Mouse (Mus musculus) cerebellum, adult 11-12 months (tissue): ENCODE data around the gene March6.

Source experiments
- DNase-seq: peaks from one replicate; pipeline ENCODE4 v3.0.0; 2022

The March6 gene

GRCm38 (mm10) chr15:31453098-31453916 is 77.5 kb downstream of the March6 start, which contains the start of gene Ropn1l:
TSS of gene Ropn1l (minus strand) at chr15:31453737.
- peak; percentile 87 for DNase-seq

- DNase-seq: no peak
Observed at GRCm38 (mm10) chr15:31452336-31453097, 78.3 kb downstream of the March6 start.

GRCm38 (mm10) chr15:31449772-31450171 is 81.1 kb downstream of the March6 start:
- DNase-seq: no peak

DNA sequence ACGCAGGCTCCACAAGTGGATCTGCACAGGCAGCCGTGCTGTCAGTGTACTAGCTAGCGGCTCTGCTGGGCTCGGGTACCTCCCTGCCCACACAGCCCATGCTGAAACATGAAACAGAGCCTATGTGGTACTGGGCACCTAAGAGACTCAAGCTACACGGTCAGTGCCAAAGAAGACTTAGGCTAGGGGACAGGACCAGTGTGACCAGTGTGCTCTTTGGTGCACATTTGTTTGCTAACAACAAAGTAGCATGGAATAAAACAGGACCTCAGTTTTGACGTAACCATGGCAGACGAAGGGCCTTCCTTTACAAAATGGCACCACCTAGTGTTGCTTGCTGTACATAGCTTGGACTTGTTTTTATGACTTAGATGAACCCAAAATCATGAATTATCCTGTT is 83.7 kb downstream of the March6 start:
- no peak for DNase-seq

- DNase-seq: no peak
Observed at GRCm38 (mm10) chr15:31442698-31443097, 88.2 kb downstream of the March6 start.

DNA sequence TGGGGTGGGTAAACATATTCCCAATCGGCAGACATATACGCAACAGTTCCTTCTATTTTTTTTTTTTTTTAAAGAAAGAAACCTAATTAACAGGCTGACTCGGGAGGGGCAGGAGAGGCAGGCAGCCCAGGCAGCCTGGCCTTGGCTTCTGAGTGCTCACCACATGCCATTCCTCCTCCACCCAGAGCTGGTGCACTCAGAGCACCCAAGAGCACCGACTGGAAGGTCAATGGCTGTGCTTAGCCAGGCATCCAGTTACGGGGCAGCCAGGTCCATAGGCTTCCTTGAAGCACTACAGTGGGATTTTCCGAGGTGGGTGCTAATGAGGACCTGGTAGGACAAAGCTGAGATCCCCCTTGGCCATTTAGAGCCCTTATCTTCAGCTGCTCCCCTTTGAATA is 88.9 kb downstream of the March6 start:
- no peak for DNase-seq

GRCm38 (mm10) chr15:31436811-31437210 is 94.0 kb downstream of the March6 start:
- no peak for DNase-seq

DNA sequence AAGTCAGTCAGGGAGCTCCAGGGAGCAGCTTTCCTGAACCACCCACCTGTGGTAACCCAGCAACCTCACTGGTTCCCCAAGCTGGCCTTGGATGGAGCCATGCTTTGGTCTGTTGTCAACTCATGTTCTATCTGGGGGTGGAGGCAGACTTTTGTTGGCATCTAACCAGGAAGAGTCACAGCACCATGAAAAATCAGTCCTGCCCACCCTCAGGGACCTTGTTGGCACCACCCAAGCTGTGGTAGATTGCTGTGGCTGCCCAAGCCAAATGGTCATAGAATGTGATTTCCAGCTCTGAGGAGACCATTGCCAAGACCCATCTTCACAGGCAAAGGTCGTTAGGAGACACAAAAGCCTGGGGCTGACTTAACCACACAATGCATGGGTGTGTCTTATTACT is 94.8 kb downstream of the March6 start:
- no peak for DNase-seq

DNA sequence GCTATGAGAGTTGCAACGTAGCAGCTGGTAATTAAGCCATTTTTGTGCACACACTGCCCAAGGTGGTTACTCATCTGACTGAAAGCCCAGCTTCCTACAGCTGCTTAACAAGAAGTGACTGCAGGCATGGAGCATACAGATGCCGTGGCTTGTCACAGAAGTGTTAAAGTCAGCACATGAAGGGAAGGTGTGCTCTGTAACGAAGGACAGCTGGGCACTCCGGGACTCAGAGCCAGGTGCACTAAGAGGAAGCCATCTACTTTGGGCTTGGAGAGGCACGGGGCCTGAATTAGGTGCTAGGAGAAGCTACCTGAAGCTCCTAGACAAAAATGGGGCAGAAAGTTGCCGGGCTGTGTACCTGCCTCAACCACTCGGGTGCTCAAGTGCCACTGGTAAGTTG is 97.1 kb downstream of the March6 start:
- no peak for DNase-seq

GRCm38 (mm10) chr15:31431847-31432246 is 99.0 kb downstream of the March6 start:
- no peak for DNase-seq

DNA sequence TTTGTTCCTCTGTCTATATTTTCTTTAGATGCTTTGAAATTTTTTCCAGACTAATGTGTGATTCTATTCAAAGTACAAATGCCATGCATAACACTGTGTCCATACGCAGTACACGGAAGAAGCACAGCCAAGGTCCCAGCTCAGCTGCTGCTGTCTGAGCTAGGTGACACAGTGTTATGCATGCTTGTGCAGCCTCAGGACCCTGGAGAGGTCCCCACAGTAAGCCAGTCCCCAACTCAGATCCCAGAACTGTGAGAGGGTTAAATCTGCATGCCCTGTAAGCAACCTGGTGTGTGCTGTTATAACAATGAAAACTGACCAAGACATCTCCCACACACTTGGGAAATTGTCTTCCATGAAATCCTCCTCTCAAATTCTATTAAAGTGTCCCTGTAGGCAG is 100.8 kb downstream of the March6 start:
- no peak for DNase-seq

GRCm38 (mm10) chr15:31429429-31429828 is 101.4 kb downstream of the March6 start:
- DNase-seq: no peak

DNA sequence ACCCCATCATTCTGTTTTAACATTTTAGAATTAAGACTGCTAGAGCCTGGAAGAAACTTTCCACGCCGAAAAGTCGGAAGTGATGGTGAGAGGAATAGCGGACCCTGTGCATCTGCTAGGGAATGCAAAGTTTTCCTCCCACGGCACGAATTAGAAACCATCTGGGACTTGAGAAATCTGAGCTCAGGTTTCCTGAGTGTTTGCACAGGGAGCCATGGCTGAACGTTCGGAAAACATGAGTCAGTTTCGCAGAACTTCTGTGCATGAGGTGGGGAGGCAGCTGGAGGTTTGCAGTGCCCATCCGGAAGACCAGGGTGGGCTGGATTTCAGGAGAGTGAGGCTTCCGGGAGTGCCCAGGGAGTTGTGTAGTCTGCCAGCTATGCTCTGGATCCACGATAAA is 102.3 kb downstream of the March6 start:
- no peak for DNase-seq

DNA sequence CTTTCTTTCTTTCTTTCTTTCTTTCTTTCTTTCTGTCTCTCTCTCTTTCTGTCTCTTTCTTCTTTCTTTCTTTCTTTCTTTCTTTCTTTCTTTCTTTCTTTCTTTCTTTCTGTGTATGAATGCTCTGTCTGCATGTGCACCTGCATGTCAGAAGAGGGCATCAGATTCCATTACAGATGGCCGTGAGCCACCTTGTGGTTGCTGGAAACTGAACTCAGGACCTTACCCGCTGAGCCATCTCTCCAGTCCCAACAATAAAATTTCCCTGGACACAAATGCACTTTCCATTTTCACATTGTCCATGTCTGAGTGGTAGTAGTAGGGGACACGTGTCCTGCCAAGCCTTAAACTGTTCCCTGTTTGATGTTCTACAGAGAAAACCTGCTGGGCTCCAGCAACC is 103.5 kb downstream of the March6 start:
- DNase-seq: no peak

- DNase-seq: no peak
Observed at GRCm38 (mm10) chr15:31426066-31426706, 104.7 kb downstream of the March6 start.

DNA sequence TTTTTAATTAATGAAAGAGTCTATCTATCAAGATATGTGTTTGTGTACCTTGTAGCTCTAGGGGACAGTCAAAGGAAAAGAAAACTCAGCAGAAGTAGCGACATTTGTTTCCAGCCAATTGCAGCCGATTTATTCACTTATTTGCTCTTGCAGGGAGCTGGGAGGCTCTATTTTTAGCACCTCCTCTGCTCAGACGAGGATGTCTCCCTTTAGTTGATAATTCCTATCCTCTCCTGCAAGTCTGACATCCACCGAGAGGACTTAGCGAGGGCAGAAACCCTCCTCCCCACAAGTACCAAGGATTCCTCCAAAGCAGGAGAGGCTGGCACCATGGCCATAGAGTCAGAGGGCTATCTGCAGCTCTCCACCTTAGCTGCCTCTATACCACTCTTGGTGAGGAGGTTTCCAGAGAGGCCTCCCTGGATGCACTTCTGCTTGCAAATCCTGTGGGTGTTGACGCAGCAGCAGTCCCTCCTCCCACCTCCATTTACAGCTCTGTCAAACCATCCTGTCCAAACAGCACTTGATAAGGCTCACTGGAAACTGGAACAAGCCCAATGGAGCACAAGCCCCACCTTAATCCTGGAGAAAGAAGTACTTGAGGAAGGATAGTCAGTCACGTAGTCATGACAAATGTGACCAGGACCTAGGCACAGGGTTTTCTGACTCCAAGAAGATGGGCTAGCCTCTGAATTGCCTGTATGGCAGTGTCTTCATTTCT is 108.0 kb downstream of the March6 start:
- no peak for DNase-seq

DNA sequence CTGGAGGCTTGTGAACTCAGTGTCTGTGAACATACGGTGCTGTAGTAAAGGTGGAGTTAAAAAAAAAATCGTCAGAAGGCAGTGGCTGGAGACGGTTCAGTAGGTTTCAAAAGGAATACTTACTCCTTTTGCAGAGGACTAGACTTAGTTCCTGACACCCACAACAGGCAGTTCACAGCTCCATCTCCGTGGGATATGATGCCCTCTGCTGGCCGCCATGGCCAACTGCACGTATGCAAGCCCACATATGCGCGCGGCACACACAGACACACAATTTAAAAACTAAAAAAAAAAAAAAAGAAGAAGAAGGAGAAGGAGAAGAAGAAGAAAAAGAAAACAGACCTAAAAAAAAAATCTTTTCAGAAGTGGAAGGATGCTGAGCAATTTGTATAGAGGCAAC is 111.8 kb downstream of the March6 start:
- DNase-seq: peak; percentile 29

DNA sequence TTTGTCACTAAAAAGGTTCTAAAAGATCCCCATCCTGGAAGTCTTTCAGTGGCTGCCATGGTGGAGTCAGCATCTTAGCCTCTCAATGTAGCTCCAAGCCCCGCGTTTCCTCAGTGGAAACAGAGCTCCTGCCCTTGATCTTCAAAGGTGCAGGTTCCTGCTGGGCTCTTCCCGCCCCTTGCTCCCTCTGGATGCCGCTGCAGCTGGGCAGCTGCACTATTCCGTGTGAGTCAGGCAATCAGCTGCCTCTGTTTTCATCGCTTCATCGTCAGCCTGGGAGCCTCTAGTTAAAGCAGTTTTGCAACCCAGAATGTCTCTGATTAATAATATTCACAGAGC is 112.2 kb downstream of the March6 start:
- DNase-seq: no peak

DNA sequence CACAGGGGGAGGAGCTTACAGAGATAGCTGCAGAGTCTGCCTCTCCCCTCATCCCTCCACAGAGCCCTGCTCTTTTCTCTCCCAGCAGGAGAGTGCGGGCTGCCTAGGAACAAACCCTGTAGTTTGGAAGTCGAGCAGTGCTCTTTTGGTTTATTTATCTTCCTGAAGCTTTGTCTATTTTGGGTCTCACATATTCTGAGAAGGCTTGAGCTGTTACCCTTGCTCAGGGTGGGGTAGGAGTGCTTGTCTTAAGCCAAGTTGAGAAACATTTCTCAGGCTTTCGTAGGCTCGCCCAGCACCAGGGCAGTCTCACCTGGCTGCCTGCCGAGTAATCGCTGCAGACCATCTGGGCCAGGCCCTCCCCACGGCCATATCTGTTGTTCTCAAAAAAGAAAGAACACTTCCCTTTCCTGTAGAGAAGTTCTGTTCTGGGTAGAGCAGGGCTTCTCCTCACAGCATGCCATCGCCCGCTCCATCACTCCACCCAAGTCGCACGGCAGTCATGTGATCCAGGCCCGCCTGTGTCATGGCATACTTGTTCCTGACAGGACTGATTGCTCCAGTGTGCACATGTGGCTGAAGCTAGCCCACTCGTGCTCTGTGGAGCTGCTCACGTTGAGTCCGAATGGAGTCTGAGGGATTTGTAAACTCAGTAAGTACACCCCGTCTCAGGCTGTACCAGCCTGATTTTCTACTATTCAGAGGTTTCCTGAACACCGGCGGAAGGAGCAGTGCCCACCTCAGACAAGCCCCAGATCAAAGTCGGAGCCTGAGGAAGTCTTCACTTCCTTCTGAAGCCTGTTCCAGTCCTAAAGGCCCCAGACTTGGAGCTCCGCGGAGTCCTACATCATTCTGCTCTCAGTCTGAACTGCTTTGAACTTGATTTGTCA is 112.8 kb downstream of the March6 start:
- peak; percentile 73 for DNase-seq

- peak; percentile 22 for DNase-seq
Observed at GRCm38 (mm10) chr15:31417409-31417795, 113.5 kb downstream of the March6 start.

DNA sequence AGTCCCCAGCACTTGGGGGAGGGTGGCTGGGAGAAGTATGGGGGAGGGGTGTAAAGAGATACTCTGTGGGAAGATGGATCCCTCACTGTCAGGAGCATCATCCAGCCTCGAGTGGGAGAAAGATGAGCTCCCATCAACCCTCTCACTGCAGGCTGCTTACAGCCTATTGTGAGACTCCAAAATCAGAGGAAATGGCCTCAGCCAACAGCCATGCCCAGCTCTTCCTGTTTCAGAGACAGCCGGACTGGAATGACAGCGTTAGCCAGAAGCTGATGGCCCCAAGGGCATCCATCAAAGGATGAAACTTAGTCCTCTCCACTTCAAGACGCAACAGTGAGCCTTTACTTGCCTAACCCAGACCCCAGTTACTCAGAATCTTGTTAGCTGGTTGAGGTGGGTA is 115.7 kb downstream of the March6 start:
- DNase-seq: no peak
